Mouse (Mus musculus) forebrain, embryonic 11.5 days (tissue): ENCODE measurements around the gene St5. TPM values are rescaled to one million over a fixed set of nuclear protein-coding genes. Genes with fewer than 3 reads are reported as not detected.
A peak's percentile ranks its signal among the peaks of the same experiment; 100 is the strongest.

Experiments used
- ATAC-seq: fragments of 200-750 bp; cut with Nextera tagmentation; replicated peaks from 2 replicates; pipeline ENCODE4 v1.8.0; 2017; ENCODE audit warnings: moderate TSS enrichment; ENCODE audit not compliant: low FRiP score
- DNase-seq: peaks from one replicate; pipeline ENCODE4 v3.0.0-alpha.2; 2017; ENCODE audit warnings: low spot score
- H3K27ac ChIP-seq: fragments of 300-500 bp; sonication (generic); 2 replicates; pipeline ENCODE4 v1.5.1; 2014; ENCODE audit warnings: low read depth, low read length
- H3K27me3 ChIP-seq: fragments of 300-500 bp; sonication (generic); 2 replicates; pipeline ENCODE4 v1.6.1; 2014; ENCODE audit warnings: mild to moderate bottlenecking, low read length, mixed read lengths; ENCODE audit not compliant: control insufficient read depth, insufficient read depth
- H3K36me3 ChIP-seq: fragments of 300-500 bp; sonication (generic); 2 replicates; pipeline ENCODE4 v1.6.1; 2014; ENCODE audit warnings: mild to moderate bottlenecking, low read length, moderate library complexity, mixed read lengths; ENCODE audit not compliant: control insufficient read depth, insufficient read depth
- H3K4me1 ChIP-seq: fragments of 300-500 bp; sonication (generic); replicated peaks from 2 replicates; pipeline ENCODE4 v1.6.1; 2014; ENCODE audit warnings: low read length, mixed read lengths; ENCODE audit not compliant: control insufficient read depth, insufficient read depth
- H3K4me2 ChIP-seq: fragments of 300-500 bp; sonication (generic); 2 replicates; pipeline ENCODE4 v1.6.1; 2014; ENCODE audit warnings: low read depth, mild to moderate bottlenecking, low read length, moderate library complexity, mixed read lengths; ENCODE audit not compliant: severe bottlenecking
- H3K4me3 ChIP-seq: fragments of 300-500 bp; sonication (generic); 2 replicates; pipeline ENCODE4 v1.5.1; 2014; ENCODE audit warnings: low read depth, low read length
- H3K9ac ChIP-seq: fragments of 300-500 bp; sonication (generic); 2 replicates; pipeline ENCODE4 v1.6.1; 2014; ENCODE audit warnings: low read length
- H3K9me3 ChIP-seq: fragments of 300-500 bp; sonication (generic); 2 replicates; pipeline ENCODE4 v1.6.1; 2016; ENCODE audit warnings: low read length, mixed read lengths; ENCODE audit not compliant: control insufficient read depth
- WGBS: fragments of 180-500 bp; shearing (Covaris S2); extraction: QIAGEN DNeasy Blood & Tissue Kit; methylation state at CpG from one replicate; pipeline ENCODE4 v1.1.7; 2014; 5-methylcytosine and 5-hydroxymethylcytosine counted together
- polyA plus RNA-seq: library from polyadenylated mRNA; unstranded; fragments of >200 nt; fragmentation: Nextera tagmentation; extraction: Ambion mirVana; gene quantifications from 2 replicates; pipeline ENCODE4 v1.2.1, GENCODE M21; 2014

Gene St5
- 32.8 TPM in 2 replicates for polyA plus RNA-seq

- H3K27ac ChIP-seq: peak within 1 kb of the TSS; percentile 48; the same call in 1 of the 2 replicates
- H3K4me1 ChIP-seq: no peaks in the 10 kb centered on the region; the same call in 1 of the 2 replicates
- WGBS: under 1% methylated on average over 61 of the region's 61 CpGs
- H3K27me3 ChIP-seq: 0 out of 2 replicates have a peak, but pooled peaks cover 4% of the 10 kb centered on the region
- H3K9ac ChIP-seq: peak within 1 kb of the TSS; percentile 77
- no peaks in the 10 kb centered on the region for H3K36me3 ChIP-seq
- H3K9me3 ChIP-seq: no peaks in the 10 kb centered on the region
- peak within 1 kb of the TSS; percentile 60 for H3K4me2 ChIP-seq
- peak; percentile 99 for DNase-seq
- peak; percentile 98 for ATAC-seq
- peak within 1 kb of the TSS; percentile 68 for H3K4me3 ChIP-seq
Measured at GRCm38 (mm10) chr7:109703190-109704015, at the start of gene St5, which contains the start of gene Akip1. TSS of gene St5 (minus strand) at chr7:109703605. TSS of gene Akip1 (plus strand) at chr7:109703690.

DNA sequence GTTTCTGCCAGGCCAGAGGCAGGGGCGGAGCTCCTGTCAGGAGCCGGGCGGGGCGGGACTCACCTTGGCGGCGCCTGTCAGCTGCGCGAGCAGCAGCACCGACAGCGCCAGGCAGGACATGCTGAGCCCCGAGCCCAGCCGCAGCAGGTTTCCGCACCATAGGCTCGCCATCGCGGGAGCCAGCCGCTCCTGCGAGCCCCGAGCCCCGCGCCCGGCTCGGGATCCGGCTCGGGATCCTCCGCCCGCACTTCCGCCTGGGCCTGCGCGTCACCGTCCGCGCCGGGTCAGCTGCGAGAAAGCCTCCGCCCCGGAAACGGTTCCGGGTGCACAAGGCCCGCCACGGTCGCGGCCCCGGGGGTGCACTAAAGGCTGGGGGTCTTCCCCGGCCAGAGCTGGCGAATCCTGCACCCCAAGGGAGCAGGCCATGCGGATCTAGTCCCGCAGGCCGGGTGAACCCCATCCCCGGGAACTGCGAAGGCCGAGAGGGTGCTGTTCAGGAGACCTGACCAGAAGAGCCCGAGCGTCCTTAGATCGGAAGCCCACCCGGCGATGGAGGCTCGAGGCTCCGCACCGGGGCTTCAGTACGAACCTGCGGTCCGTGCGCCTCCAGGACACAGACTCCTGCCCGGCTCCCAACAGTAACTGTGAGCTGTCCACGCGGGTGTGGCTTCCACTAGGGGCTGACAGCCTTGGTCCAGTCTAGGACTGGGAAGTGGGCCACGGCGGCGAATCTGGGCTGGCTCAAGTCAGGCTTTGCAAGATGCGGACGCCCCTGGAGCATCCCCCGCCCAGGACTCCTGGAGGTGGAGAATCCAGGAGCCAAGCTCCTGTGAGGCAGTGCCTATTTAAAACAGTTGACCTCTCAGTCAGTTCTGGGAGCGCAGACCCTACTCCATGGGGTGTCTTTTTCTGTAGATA lies 48.9 kb upstream of the St5 start, which contains the start of gene Tmem9b:
Tmem9b (minus strand) TSS at position 868 of the 918 bp plus-strand sequence.
- Histone ChIP-seq H3K27me3 (no peaks in the 10 kb centered on the region), H3K4me1 (no peaks in the 10 kb centered on the region), H3K4me3 (peak within 1 kb of the TSS; percentile 88), H3K27ac (peak within 1 kb of the TSS; percentile 0; the same call in 1 of the 2 replicates), H3K9ac (peak within 1 kb of the TSS; percentile 89), H3K9me3 (no peaks in the 10 kb centered on the region), H3K36me3 (no peaks in the 10 kb centered on the region), H3K4me2 (peak within 1 kb of the TSS; percentile 82)
- WGBS: under 1% methylated on average over 72 of the region's 74 CpGs
- ATAC-seq: peak; percentile 89
- DNase-seq: peak; percentile 86

DNA sequence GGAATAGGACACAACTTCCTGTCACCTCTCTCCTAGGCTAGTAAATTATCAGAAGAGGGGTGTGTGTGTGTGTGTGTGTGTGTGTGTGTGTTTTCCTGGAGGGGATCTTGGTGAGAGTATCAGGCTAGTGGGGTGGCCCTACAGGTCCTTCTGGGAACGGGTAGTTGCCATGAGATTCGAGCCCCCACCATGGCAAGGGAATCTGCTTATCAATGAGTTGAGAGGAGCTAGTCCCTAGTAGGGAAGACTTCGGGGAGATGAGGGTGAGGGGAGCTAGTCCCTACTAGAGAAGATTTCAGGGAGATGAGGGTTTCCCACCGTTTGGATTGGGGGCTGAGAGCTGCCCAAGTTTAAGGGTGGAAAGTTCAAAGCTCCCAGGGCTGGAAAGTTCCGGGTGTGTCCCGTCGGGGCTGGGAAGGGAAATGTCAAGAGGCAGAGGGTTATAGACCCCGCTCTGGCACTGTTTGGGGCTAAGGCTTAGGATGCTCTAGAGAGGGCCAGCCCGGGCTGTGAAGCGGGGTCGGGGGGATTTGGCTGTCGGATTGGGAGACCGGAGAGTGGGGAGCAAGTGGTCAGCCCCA lies 48.1 kb upstream of the St5 start:
- no peak for DNase-seq

DNA sequence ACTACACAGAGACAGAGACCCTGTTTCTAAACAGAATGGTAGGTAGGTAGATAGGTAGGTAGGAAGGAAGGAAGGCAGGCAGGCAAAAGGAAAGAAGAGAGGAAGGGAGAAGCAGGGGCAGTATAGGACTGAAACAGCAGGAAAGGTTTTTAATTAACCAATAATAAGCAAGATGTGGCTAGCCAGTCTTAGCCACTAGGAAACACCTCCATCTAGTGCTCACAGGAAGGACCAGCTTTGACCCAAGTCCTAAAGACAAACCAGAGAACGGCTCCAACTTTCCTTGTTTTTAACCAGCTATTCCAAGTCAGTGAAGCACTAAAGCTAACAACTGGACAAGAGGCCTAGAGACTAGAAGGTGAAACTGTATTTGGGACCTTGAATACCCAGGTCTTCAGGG lies 44.3 kb upstream of the St5 start:
- Histone ChIP-seq H3K4me2 (no peak overlapping the region), H3K27me3 (no peaks in the 10 kb centered on the region), H3K4me3 (no peak overlapping the region), H3K9ac (no peak overlapping the region), H3K36me3 (no peaks in the 10 kb centered on the region), H3K9me3 (no peaks in the 10 kb centered on the region), H3K27ac (no peak overlapping the region), H3K4me1 (no peaks in the 10 kb centered on the region)
- ATAC-seq (no peak), DNase-seq (no peak)
- 83% methylated on average over 1 of the region's 1 CpGs for WGBS

More for the DNA sequence above, 48.1 kb upstream of the St5 start:
- Histone ChIP-seq H3K4me1 (no peaks in the 10 kb centered on the region), H3K9me3 (no peaks in the 10 kb centered on the region), H3K36me3 (no peaks in the 10 kb centered on the region), H3K9ac (peak overlapping the region; percentile 89), H3K27me3 (no peaks in the 10 kb centered on the region), H3K4me2 (peak overlapping the region; percentile 82), H3K27ac (no peak overlapping the region), H3K4me3 (peak overlapping the region; percentile 88)
- ATAC-seq: peak; percentile 16; the same call in 1 of the 2 replicates
- WGBS: 2% methylated on average over 13 of the region's 13 CpGs

GRCm38 (mm10) chr7:109741703-109742102 lies 38.3 kb upstream of the St5 start:
- H3K27me3 ChIP-seq: no peaks in the 10 kb centered on the region
- no peak overlapping the region for H3K4me3 ChIP-seq
- H3K9ac ChIP-seq: no peak overlapping the region
- H3K9me3 ChIP-seq: no peaks in the 10 kb centered on the region
- ATAC-seq: no peak
- H3K4me2 ChIP-seq: no peak overlapping the region
- H3K4me1 ChIP-seq: no peaks in the 10 kb centered on the region
- 87% methylated on average over 4 of the region's 4 CpGs for WGBS
- H3K36me3 ChIP-seq: no peaks in the 10 kb centered on the region
- no peak overlapping the region for H3K27ac ChIP-seq
- DNase-seq: no peak

GRCm38 (mm10) chr7:109741060-109741459 lies 37.7 kb upstream of the St5 start:
- H3K4me3 ChIP-seq: no peak overlapping the region
- H3K9me3 ChIP-seq: no peaks in the 10 kb centered on the region
- ATAC-seq (no peak), DNase-seq (no peak)
- no peaks in the 10 kb centered on the region for H3K4me1 ChIP-seq
- no peak overlapping the region for H3K9ac ChIP-seq
- WGBS: 90% methylated on average over 1 of the region's 1 CpGs
- H3K27ac ChIP-seq: no peak overlapping the region
- no peak overlapping the region for H3K4me2 ChIP-seq
- H3K36me3 ChIP-seq: no peaks in the 10 kb centered on the region
- H3K27me3 ChIP-seq: no peaks in the 10 kb centered on the region

DNA sequence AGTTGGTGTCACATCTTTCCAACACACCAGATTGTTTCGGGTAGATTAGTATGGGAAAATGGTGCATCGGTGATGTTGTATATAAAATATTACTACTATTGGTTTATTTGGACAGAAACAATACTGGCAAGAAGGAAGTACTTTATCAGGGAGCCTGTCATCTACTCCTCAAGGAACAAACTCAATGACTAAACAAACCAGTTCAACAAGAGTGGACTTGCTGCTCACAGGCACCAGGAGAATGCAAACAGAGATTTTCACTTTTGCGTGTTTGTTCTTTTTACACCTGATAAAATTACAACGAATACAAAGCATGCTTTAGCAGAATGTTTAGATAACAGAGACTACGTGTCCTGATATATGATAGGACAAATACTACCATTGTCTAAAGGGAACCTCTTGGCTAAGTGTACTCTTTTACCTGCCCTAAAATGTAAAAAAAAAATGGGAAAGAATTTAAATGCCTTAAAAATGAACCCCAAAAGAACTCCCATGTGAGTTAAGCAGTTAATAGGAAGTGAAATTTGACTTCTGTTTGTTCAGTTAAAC lies 36.5 kb upstream of the St5 start:
- H3K27me3 ChIP-seq: no peaks in the 10 kb centered on the region
- H3K4me3 ChIP-seq: no peak overlapping the region
- WGBS: 90% methylated on average over 5 of the region's 5 CpGs
- ATAC-seq (no peak), DNase-seq (no peak)
- H3K36me3 ChIP-seq: no peaks in the 10 kb centered on the region
- H3K4me2 ChIP-seq: no peak overlapping the region
- H3K9ac ChIP-seq: no peak overlapping the region
- H3K27ac ChIP-seq: no peak overlapping the region
- H3K4me1 ChIP-seq: no peaks in the 10 kb centered on the region
- no peaks in the 10 kb centered on the region for H3K9me3 ChIP-seq

- WGBS: 87% methylated on average over 4 of the region's 4 CpGs
- no peaks in the 10 kb centered on the region for H3K4me1 ChIP-seq
- ATAC-seq: no peak
- H3K4me2 ChIP-seq: no peak overlapping the region
- no peaks in the 10 kb centered on the region for H3K9me3 ChIP-seq
- no peak overlapping the region for H3K9ac ChIP-seq
- H3K4me3 ChIP-seq: no peak overlapping the region
- H3K36me3 ChIP-seq: no peaks in the 10 kb centered on the region
- no peak overlapping the region for H3K27ac ChIP-seq
- DNase-seq: no peak
- H3K27me3 ChIP-seq: no peaks in the 10 kb centered on the region
Measured at GRCm38 (mm10) chr7:109734806-109735205, 31.4 kb upstream of the St5 start.
